Mouse (Mus musculus) intestine, embryonic 15.5 days (tissue): ENCODE measurements at regions not wholly inside any gene's neighbourhood (a gene's known extent, or its start where the extent isn't known, plus 50 kb on each side); places are given as distances from the start of the nearest gene placed in this dataset.

Experiments
- ATAC-seq: fragments of 200-750 bp; cut with Nextera tagmentation; 2 replicates; pipeline ENCODE4 v1.8.0; 2017; ENCODE audit warnings: moderate TSS enrichment, moderate library complexity
- H3K27ac ChIP-seq: fragments of 300-500 bp; sonication (generic); 2 replicates; pipeline ENCODE4 v1.5.1; 2015; ENCODE audit warnings: mild to moderate bottlenecking, inconsistent platforms
- H3K27me3 ChIP-seq: fragments of 300-500 bp; sonication (generic); replicated peaks from 2 replicates; pipeline ENCODE4 v1.6.1; 2015; ENCODE audit warnings: inconsistent platforms
- H3K36me3 ChIP-seq: fragments of 300-500 bp; sonication (generic); 2 replicates; pipeline ENCODE4 v1.6.1; 2015; ENCODE audit warnings: inconsistent platforms
- H3K4me1 ChIP-seq: fragments of 300-500 bp; sonication (generic); replicated peaks from 2 replicates; pipeline ENCODE4 v1.6.1; 2015; ENCODE audit warnings: inconsistent platforms
- H3K4me2 ChIP-seq: fragments of 300-500 bp; sonication (generic); replicated peaks from 2 replicates; pipeline ENCODE4 v1.6.1; 2015; ENCODE audit warnings: mild to moderate bottlenecking, inconsistent platforms
- H3K4me3 ChIP-seq: fragments of 300-500 bp; sonication (generic); replicated peaks from 2 replicates; pipeline ENCODE4 v1.5.1; 2015; ENCODE audit warnings: inconsistent platforms
- H3K9ac ChIP-seq: fragments of 300-500 bp; sonication (generic); 2 replicates; pipeline ENCODE4 v1.6.1; 2015; ENCODE audit warnings: inconsistent platforms
- H3K9me3 ChIP-seq: fragments of 300-500 bp; sonication (generic); 2 replicates; pipeline ENCODE4 v1.6.1; 2016; ENCODE audit warnings: inconsistent platforms
- WGBS: fragments of 180-500 bp; shearing (Covaris S2); methylation state at CpG from one replicate; pipeline ENCODE4 v1.1.7; 2015; 5-methylcytosine and 5-hydroxymethylcytosine counted together

- no peaks in the 10 kb centered on the region for H3K27me3 ChIP-seq
- H3K4me1 ChIP-seq = no peaks in the 10 kb centered on the region
- H3K27ac ChIP-seq = no peak overlapping the region
- ATAC-seq = no peak
- no peak overlapping the region for H3K4me2 ChIP-seq
- no peaks in the 10 kb centered on the region for H3K36me3 ChIP-seq
- H3K9ac ChIP-seq = no peak overlapping the region
- H3K4me3 ChIP-seq = no peak overlapping the region
- 91% methylated on average over 5 of the region's 5 CpGs for WGBS
- no peaks in the 10 kb centered on the region for H3K9me3 ChIP-seq
Observed at GRCm38 (mm10) chr4:127862875-127863274, 107.9 kb downstream of the CK137956 start.

- H3K4me3 ChIP-seq = no peak overlapping the region
- ATAC-seq = no peak
- H3K36me3 ChIP-seq = no peaks in the 10 kb centered on the region
- no peak overlapping the region for H3K27ac ChIP-seq
- H3K4me2 ChIP-seq = no peak overlapping the region
- no peaks in the 10 kb centered on the region for H3K27me3 ChIP-seq
- 63% methylated on average over 16 of the region's 16 CpGs for WGBS
- no peak overlapping the region for H3K9ac ChIP-seq
- no peaks in the 10 kb centered on the region for H3K4me1 ChIP-seq
- H3K9me3 ChIP-seq = no peaks in the 10 kb centered on the region
Observed at GRCm38 (mm10) chr4:127861319-127862117, 109.2 kb downstream of the CK137956 start.

- ATAC-seq = no peak
- WGBS = 83% methylated on average over 4 of the region's 4 CpGs
- no peaks in the 10 kb centered on the region for H3K36me3 ChIP-seq
Observed at GRCm38 (mm10) chr4:127860271-127860670, 110.5 kb downstream of the CK137956 start.

GRCm38 (mm10) chr4:127859505-127859904 is 111.2 kb downstream of the CK137956 start:
- no peak overlapping the region for H3K9ac ChIP-seq
- no peaks in the 10 kb centered on the region for H3K9me3 ChIP-seq
- no peaks in the 10 kb centered on the region for H3K4me1 ChIP-seq
- WGBS = 80% methylated on average over 6 of the region's 6 CpGs
- H3K36me3 ChIP-seq = no peaks in the 10 kb centered on the region
- H3K4me3 ChIP-seq = no peak overlapping the region
- H3K27ac ChIP-seq = no peak overlapping the region
- H3K4me2 ChIP-seq = no peak overlapping the region
- ATAC-seq = no peak
- no peaks in the 10 kb centered on the region for H3K27me3 ChIP-seq

More at GRCm38 (mm10) chr4:127860271-127860670, 110.5 kb downstream of the CK137956 start:
- Histone ChIP-seq H3K9ac (no peak overlapping the region), H3K27ac (no peak overlapping the region), H3K9me3 (no peaks in the 10 kb centered on the region), H3K27me3 (no peaks in the 10 kb centered on the region), H3K4me1 (no peaks in the 10 kb centered on the region), H3K4me3 (no peak overlapping the region), H3K4me2 (no peak overlapping the region)

GRCm38 (mm10) chr4:127858566-127858965 is 112.2 kb downstream of the CK137956 start:
- no peaks in the 10 kb centered on the region for H3K4me1 ChIP-seq
- no peak overlapping the region for H3K4me2 ChIP-seq
- no peak overlapping the region for H3K4me3 ChIP-seq
- H3K36me3 ChIP-seq = no peaks in the 10 kb centered on the region
- no peak overlapping the region for H3K27ac ChIP-seq
- no peak for ATAC-seq
- H3K27me3 ChIP-seq = no peaks in the 10 kb centered on the region
- WGBS = 92% methylated on average over 3 of the region's 3 CpGs
- no peak overlapping the region for H3K9ac ChIP-seq
- H3K9me3 ChIP-seq = no peaks in the 10 kb centered on the region

GRCm38 (mm10) chr4:127855836-127856235 is 114.9 kb downstream of the CK137956 start:
- WGBS = 75% methylated on average over 1 of the region's 1 CpGs
- H3K4me3 ChIP-seq = no peak overlapping the region

GRCm38 (mm10) chr4:127854776-127855409 is 115.9 kb downstream of the CK137956 start:
- WGBS = 70% methylated on average over 3 of the region's 3 CpGs
- no peak for ATAC-seq
- no peaks in the 10 kb centered on the region for H3K27me3 ChIP-seq

More at GRCm38 (mm10) chr4:127855836-127856235, 114.9 kb downstream of the CK137956 start:
- H3K9ac ChIP-seq = no peak overlapping the region
- H3K4me1 ChIP-seq = no peaks in the 10 kb centered on the region
- no peaks in the 10 kb centered on the region for H3K9me3 ChIP-seq
- no peak overlapping the region for H3K4me2 ChIP-seq
- no peak for ATAC-seq
- no peak overlapping the region for H3K27ac ChIP-seq
- no peaks in the 10 kb centered on the region for H3K36me3 ChIP-seq
- no peaks in the 10 kb centered on the region for H3K27me3 ChIP-seq

GRCm38 (mm10) chr4:127849306-127849705 is 121.4 kb downstream of the CK137956 start:
- Histone ChIP-seq H3K4me1 (no peaks in the 10 kb centered on the region), H3K9ac (no peak overlapping the region), H3K27ac (no peak overlapping the region), H3K4me3 (no peak overlapping the region), H3K27me3 (no peaks in the 10 kb centered on the region), H3K4me2 (no peak overlapping the region), H3K9me3 (no peaks in the 10 kb centered on the region), H3K36me3 (no peaks in the 10 kb centered on the region)
- no peak for ATAC-seq
- WGBS = 80% methylated on average over 5 of the region's 5 CpGs

More at GRCm38 (mm10) chr4:127854776-127855409, 115.9 kb downstream of the CK137956 start:
- no peak overlapping the region for H3K27ac ChIP-seq
- H3K4me3 ChIP-seq = no peak overlapping the region
- no peaks in the 10 kb centered on the region for H3K4me1 ChIP-seq
- no peaks in the 10 kb centered on the region for H3K36me3 ChIP-seq
- H3K9ac ChIP-seq = no peak overlapping the region
- H3K4me2 ChIP-seq = no peak overlapping the region
- no peaks in the 10 kb centered on the region for H3K9me3 ChIP-seq

GRCm38 (mm10) chr4:127846321-127846720 is 124.4 kb downstream of the CK137956 start:
- 36% methylated on average over 3 of the region's 3 CpGs for WGBS
- Histone ChIP-seq H3K36me3 (no peaks in the 10 kb centered on the region), H3K4me1 (no peaks in the 10 kb centered on the region)

GRCm38 (mm10) chr4:127843421-127843820 is 127.3 kb downstream of the CK137956 start:
- Histone ChIP-seq H3K36me3 (no peaks in the 10 kb centered on the region), H3K9ac (no peak overlapping the region), H3K27ac (no peak overlapping the region), H3K4me3 (no peak overlapping the region), H3K4me1 (no peaks in the 10 kb centered on the region), H3K9me3 (no peaks in the 10 kb centered on the region), H3K27me3 (no peaks in the 10 kb centered on the region), H3K4me2 (no peak overlapping the region)
- no peak for ATAC-seq
- WGBS = 73% methylated on average over 7 of the region's 7 CpGs

More at GRCm38 (mm10) chr4:127846321-127846720, 124.4 kb downstream of the CK137956 start:
- H3K9me3 ChIP-seq = no peaks in the 10 kb centered on the region
- no peak for ATAC-seq
- no peak overlapping the region for H3K9ac ChIP-seq
- H3K27me3 ChIP-seq = no peaks in the 10 kb centered on the region
- H3K27ac ChIP-seq = no peak overlapping the region
- H3K4me3 ChIP-seq = no peak overlapping the region
- no peak overlapping the region for H3K4me2 ChIP-seq

- H3K4me1 ChIP-seq = no peaks in the 10 kb centered on the region
- WGBS = 73% methylated on average over 6 of the region's 6 CpGs
- ATAC-seq = no peak
- no peak overlapping the region for H3K9ac ChIP-seq
- no peak overlapping the region for H3K4me3 ChIP-seq
- no peaks in the 10 kb centered on the region for H3K27me3 ChIP-seq
- no peaks in the 10 kb centered on the region for H3K9me3 ChIP-seq
- H3K27ac ChIP-seq = no peak overlapping the region
- H3K36me3 ChIP-seq = no peaks in the 10 kb centered on the region
- no peak overlapping the region for H3K4me2 ChIP-seq
Observed at GRCm38 (mm10) chr4:127833668-127834067, 137.1 kb downstream of the CK137956 start.

GRCm38 (mm10) chr4:127826988-127827387 is 143.8 kb downstream of the CK137956 start:
- no peaks in the 10 kb centered on the region for H3K9me3 ChIP-seq
- no peaks in the 10 kb centered on the region for H3K4me1 ChIP-seq
- ATAC-seq = no peak
- no peaks in the 10 kb centered on the region for H3K27me3 ChIP-seq
- H3K36me3 ChIP-seq = no peaks in the 10 kb centered on the region
- no peak overlapping the region for H3K9ac ChIP-seq
- no peak overlapping the region for H3K4me2 ChIP-seq
- WGBS = 89% methylated on average over 8 of the region's 8 CpGs
- no peak overlapping the region for H3K27ac ChIP-seq
- H3K4me3 ChIP-seq = no peak overlapping the region
